Mouse (Mus musculus) forebrain, embryonic 16.5 days (tissue): Measurements from ENCODE around the gene Acbd3. TPM values are rescaled to one million over a fixed set of nuclear protein-coding genes. Genes with fewer than 3 reads are reported as not detected.

ENCODE experiments used
- ATAC-seq: fragments of 200-750 bp; cut with Nextera tagmentation; 2 replicates; pipeline ENCODE4 v1.8.0; 2017; ENCODE audit warnings: mild to moderate bottlenecking, moderate library complexity
- H3K27ac ChIP-seq: fragments of 300-500 bp; sonication (generic); 2 replicates; pipeline ENCODE4 v1.5.1; 2014; ENCODE audit warnings: low read length, control low read depth
- H3K27me3 ChIP-seq: fragments of 300-500 bp; sonication (generic); replicated peaks from 2 replicates; pipeline ENCODE4 v1.6.1; 2014; ENCODE audit warnings: low read length; ENCODE audit not compliant: control insufficient read depth, insufficient read depth
- H3K36me3 ChIP-seq: fragments of 300-500 bp; sonication (generic); 2 replicates; pipeline ENCODE4 v1.6.1; 2014; ENCODE audit not compliant: control insufficient read depth, insufficient read depth
- H3K4me1 ChIP-seq: fragments of 300-500 bp; sonication (generic); replicated peaks from 2 replicates; pipeline ENCODE4 v1.6.1; 2014; ENCODE audit warnings: low read length; ENCODE audit not compliant: control insufficient read depth, insufficient read depth
- H3K4me2 ChIP-seq: fragments of 300-500 bp; sonication (generic); 2 replicates; pipeline ENCODE4 v1.6.1; 2014; ENCODE audit warnings: mild to moderate bottlenecking, low read length, control low read depth
- H3K4me3 ChIP-seq: fragments of 300-500 bp; sonication (generic); replicated peaks from 2 replicates; pipeline ENCODE4 v1.5.1; 2014; ENCODE audit warnings: mild to moderate bottlenecking, low read length, control low read depth
- H3K9ac ChIP-seq: fragments of 300-500 bp; sonication (generic); replicated peaks from 2 replicates; pipeline ENCODE4 v1.6.1; 2014; ENCODE audit warnings: low read depth, low read length, control low read depth
- H3K9me3 ChIP-seq: fragments of 300-500 bp; sonication (generic); 2 replicates; pipeline ENCODE4 v1.6.1; 2016; ENCODE audit warnings: low read length; ENCODE audit not compliant: control insufficient read depth
- WGBS: fragments of 180-500 bp; shearing (Covaris S2); extraction: QIAGEN DNeasy Blood & Tissue Kit; methylation state at CpG from one replicate; pipeline ENCODE4 v1.1.7; 2014; 5-methylcytosine and 5-hydroxymethylcytosine counted together
- polyA plus RNA-seq: library from polyadenylated mRNA; unstranded; fragments of >200 nt; fragmentation: Nextera tagmentation; extraction: Ambion mirVana; gene quantifications from 2 replicates; pipeline ENCODE4 v1.2.1, GENCODE M21; 2015

The Acbd3 gene
- polyA plus RNA-seq, 1 experiment from 2014 or later = 23.5 TPM

DNA sequence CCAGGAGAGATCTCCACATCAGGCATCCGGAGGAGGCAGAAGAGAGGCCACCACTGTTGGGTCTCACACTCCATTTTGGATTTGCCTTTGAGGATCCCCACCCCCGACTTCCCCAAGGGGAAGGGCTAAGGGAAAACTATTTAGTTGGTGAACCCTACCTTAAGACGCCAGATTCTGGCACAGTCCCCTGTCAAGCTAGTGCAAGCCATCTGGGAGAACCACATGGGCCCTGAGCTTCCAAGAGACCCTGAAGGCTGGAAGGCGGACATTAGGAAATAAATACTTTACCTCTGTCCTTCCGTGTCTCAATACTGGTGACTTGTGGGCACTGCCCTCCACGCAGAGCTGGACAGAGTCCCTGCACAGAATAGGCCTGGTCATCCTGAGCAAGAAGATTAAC lies 50.7 kb downstream of the Acbd3 start:
- no peak overlapping the region for H3K9ac ChIP-seq
- 81% methylated on average over 6 of the region's 6 CpGs for WGBS
- H3K4me1 ChIP-seq = peaks cover 18% of the 10 kb centered on the region
- no peak overlapping the region for H3K4me2 ChIP-seq
- H3K4me3 ChIP-seq = no peak overlapping the region
- ATAC-seq = no peak
- H3K9me3 ChIP-seq = peaks cover 4% of the 10 kb centered on the region; the same call in 1 of the 2 replicates
- no peaks in the 10 kb centered on the region for H3K27me3 ChIP-seq
- no peak overlapping the region for H3K27ac ChIP-seq
- no peaks in the 10 kb centered on the region for H3K36me3 ChIP-seq

DNA sequence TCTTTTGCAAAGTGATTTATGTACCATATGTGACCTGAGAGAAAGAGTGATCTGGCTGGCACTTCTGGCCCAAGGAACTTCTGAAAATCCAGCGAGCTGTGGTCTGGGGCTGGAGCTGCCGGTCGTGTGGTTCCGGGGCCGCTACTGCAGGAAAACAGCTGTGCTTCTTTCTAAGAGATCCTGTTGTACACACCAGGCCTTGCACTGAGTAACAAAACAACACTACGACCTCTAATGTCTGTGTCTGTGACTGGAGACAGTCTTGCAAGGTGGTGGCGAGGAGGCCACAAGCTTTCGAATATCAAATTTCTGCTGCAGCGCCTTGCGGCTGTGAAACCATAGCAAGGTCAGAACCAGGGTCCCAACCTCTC lies 51.4 kb downstream of the Acbd3 start:
- 7% methylated on average over 10 of the region's 10 CpGs for WGBS
- ATAC-seq = peak; percentile 24

DNA sequence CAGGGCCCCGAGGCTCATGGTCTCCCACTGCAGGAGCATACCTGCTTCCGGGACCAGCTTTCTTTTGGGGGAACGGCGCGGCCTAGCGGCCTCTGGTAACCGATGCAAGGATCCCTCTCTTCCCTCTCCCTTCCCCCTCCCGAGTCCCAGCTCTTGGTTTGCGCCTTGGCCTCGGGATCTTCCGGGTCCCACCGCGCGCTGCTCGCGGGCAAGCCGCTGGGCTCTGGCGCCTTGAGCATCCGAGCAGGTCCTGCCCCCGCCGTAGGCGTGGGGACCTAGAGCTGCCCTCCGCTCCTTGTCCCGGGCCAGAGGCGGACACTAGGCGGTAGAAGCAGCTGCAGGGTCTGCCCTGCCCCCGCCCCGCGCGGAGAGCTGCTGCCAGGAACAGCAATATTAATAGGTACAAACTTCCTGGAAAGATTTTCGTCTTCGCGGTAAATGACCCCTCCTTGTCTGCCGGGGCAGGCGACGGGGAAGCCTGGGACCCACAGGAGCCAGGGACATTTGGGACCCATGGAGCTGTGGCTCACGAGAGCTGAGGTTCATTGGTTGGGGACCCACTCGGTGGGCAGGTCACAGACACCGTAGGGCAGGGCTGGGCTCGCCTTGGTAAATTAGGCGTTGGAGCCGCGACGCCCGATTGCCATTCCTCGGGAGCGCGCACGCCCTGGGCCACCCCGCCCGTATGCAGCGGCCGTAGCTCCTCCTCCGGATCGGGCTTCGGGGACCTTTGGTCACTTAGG lies 52.0 kb downstream of the Acbd3 start:
- peak overlapping the region; percentile 74 for H3K27ac ChIP-seq
- peaks cover 4% of the 10 kb centered on the region; the same call in 1 of the 2 replicates for H3K9me3 ChIP-seq
- peak overlapping the region; percentile 76 for H3K4me3 ChIP-seq
- peaks cover 18% of the 10 kb centered on the region for H3K4me1 ChIP-seq
- H3K27me3 ChIP-seq = no peaks in the 10 kb centered on the region
- WGBS = under 1% methylated on average over 56 of the region's 56 CpGs
- no peaks in the 10 kb centered on the region for H3K36me3 ChIP-seq
- H3K9ac ChIP-seq = peak overlapping the region; percentile 80
- ATAC-seq = peak; percentile 94
- peak overlapping the region; percentile 98 for H3K4me2 ChIP-seq

More for the DNA sequence above, 51.4 kb downstream of the Acbd3 start:
- peak overlapping the region; percentile 74 for H3K27ac ChIP-seq
- peaks cover 4% of the 10 kb centered on the region; the same call in 1 of the 2 replicates for H3K9me3 ChIP-seq
- no peaks in the 10 kb centered on the region for H3K27me3 ChIP-seq
- H3K4me2 ChIP-seq = peak overlapping the region; percentile 98
- no peaks in the 10 kb centered on the region for H3K36me3 ChIP-seq
- H3K4me3 ChIP-seq = peak overlapping the region; percentile 76
- H3K4me1 ChIP-seq = peaks cover 18% of the 10 kb centered on the region
- peak overlapping the region; percentile 80 for H3K9ac ChIP-seq

DNA sequence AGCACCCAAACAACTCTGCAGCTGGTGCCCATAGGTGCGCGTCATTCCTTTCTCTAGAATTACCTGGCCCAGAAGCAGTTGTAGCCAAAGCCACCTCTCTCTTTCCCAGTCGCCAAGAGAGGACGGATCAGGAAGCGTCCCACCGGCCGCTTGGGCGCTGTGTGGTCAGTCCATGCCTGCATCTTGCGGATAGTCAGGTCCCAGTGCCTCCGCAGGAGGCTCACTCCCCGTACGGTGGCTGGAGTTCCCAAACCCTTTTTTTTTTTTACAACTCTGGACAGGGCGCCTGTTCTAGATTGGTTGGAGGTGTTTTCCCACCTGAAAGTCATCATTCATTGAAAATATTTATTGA lies 52.5 kb downstream of the Acbd3 start:
- peaks cover 4% of the 10 kb centered on the region; the same call in 1 of the 2 replicates for H3K9me3 ChIP-seq
- 0% methylated on average over 13 of the region's 13 CpGs for WGBS
- H3K4me2 ChIP-seq = peak overlapping the region; percentile 98
- no peaks in the 10 kb centered on the region for H3K36me3 ChIP-seq
- peak; percentile 14 for ATAC-seq
- peaks cover 18% of the 10 kb centered on the region for H3K4me1 ChIP-seq
- H3K4me3 ChIP-seq = peak overlapping the region; percentile 76
- H3K27ac ChIP-seq = no peak overlapping the region
- no peaks in the 10 kb centered on the region for H3K27me3 ChIP-seq
- peak overlapping the region; percentile 80 for H3K9ac ChIP-seq

DNA sequence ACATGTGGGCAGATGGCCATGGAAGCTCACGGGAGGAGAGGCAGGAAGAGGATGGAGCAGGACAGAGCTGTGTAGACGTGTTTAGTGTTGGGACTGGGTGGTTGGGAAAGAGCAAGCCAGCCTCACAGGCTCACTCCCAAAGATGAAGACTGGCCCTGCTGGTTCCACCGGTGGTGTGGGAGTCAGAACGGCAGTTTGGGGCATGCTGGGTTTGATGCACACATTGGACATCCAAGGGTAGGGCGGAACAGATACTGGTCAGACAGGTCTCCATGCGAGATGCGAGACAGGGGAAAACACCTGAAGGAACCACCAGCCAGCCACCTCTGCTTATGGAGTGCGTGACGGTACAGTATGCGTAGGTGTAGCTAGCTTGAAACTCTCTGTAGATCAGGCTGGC lies 53.1 kb downstream of the Acbd3 start:
- 82% methylated on average over 10 of the region's 10 CpGs for WGBS
- Histone ChIP-seq H3K4me1 (peaks cover 18% of the 10 kb centered on the region), H3K4me2 (no peak overlapping the region), H3K9me3 (peaks cover 4% of the 10 kb centered on the region; the same call in 1 of the 2 replicates), H3K27ac (no peak overlapping the region), H3K9ac (no peak overlapping the region), H3K27me3 (no peaks in the 10 kb centered on the region), H3K4me3 (no peak overlapping the region), H3K36me3 (no peaks in the 10 kb centered on the region)
- ATAC-seq = no peak

DNA sequence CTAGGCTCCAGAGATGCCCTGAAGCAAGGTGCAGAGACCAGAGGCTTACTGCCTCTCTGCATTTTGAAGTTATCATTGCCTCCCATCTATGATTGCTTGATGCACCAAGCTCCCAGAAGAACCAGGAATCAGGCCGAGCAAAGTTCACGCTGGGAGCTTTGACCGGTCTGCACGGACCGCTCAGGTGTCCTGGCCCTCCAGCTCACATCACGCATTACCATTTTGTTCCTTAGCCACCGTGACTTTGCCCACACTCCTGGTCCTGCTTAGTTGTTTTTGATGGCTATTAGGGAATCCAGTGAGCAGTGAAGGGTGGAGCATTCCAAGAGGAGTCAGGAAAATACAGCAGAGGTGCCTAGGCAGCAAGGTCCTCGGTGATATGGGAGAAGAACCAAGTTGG lies 54.4 kb downstream of the Acbd3 start:
- Histone ChIP-seq H3K9ac (no peak overlapping the region), H3K4me2 (no peak overlapping the region), H3K27ac (no peak overlapping the region), H3K4me1 (peaks cover 18% of the 10 kb centered on the region), H3K9me3 (no peaks in the 10 kb centered on the region), H3K4me3 (no peak overlapping the region), H3K36me3 (no peaks in the 10 kb centered on the region), H3K27me3 (no peaks in the 10 kb centered on the region)
- ATAC-seq = no peak
- 93% methylated on average over 8 of the region's 8 CpGs for WGBS

DNA sequence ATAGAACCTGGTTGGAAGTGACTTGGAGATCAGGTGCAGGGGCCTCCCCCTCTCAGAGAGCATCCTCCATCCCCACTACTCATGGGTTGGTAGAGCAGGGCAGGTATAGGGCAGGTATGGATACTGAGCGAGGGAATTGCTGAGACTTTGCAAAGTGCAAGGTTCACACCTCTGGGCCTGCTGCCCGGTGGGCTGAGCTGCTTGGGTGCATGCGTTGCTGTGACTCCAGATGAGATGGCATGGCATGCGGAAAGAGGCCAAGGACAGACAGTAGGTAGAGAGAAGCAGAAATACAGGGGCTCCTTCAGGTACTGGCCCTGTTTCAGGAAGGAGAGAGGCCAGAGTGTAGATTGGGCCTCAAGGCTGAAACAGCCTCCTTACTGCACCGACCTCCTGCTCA lies 55.4 kb downstream of the Acbd3 start:
- 87% methylated on average over 5 of the region's 5 CpGs for WGBS
- Histone ChIP-seq H3K27me3 (no peaks in the 10 kb centered on the region), H3K9ac (no peak overlapping the region), H3K36me3 (no peaks in the 10 kb centered on the region), H3K4me1 (peaks cover 11% of the 10 kb centered on the region), H3K9me3 (no peaks in the 10 kb centered on the region), H3K4me3 (no peak overlapping the region), H3K4me2 (no peak overlapping the region), H3K27ac (no peak overlapping the region)
- no peak for ATAC-seq

DNA sequence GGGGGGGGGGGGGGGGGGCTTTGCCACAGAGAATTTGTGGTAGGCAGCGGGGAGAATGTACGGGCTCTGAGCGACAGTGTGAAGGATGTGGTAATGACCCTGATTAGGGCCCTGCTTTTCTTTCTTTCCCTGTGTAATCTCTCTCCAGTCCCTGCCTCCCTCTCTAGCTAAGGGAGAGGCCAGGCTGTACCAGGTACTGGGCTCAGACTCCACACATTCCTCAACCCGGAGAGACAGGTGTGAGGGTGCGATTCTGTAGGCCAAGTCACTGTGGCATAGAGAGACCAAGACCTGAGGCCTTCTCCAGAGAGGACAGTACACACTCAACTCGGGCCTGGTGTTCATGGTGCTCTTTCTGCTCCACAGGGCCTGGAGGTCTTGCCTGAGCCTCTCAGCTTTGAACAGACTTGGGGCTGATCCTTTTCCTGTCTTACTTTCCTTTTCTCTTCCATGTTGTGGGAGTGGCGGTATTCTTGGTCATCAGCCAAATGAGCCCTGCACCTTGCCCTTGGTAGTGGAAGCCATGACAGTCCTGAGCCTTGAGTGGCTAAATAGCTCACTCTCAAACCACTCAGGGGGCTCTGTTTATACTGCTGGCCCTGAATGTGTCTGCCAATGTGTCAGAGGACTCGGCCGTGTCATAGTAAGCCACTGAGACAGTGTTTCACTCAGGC lies 57.2 kb downstream of the Acbd3 start:
- Histone ChIP-seq H3K9me3 (no peaks in the 10 kb centered on the region), H3K4me2 (no peak overlapping the region), H3K27ac (no peak overlapping the region), H3K4me1 (peaks cover 2% of the 10 kb centered on the region; the same call in 1 of the 2 replicates), H3K4me3 (no peak overlapping the region), H3K27me3 (no peaks in the 10 kb centered on the region), H3K36me3 (no peaks in the 10 kb centered on the region), H3K9ac (no peak overlapping the region)
- ATAC-seq = no peak
- WGBS = 49% methylated on average over 8 of the region's 9 CpGs

DNA sequence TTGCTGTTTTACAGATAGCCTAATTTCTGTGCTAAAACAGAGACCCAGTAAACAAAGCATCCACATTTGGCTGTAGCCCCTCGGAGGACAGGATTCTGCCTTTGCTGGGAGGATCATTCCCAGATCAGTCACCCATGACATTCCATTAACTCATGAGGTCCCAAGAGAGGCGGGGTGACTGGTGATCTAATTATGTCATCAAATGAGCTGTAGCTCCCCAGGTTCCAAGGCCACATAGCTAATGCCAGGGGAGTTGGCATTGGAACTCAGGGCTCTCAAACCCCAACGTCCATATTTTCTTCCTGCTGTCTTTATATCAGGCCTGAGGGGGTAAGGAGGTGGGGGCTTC lies 57.7 kb downstream of the Acbd3 start:
- no peak for ATAC-seq
- no peak overlapping the region for H3K9ac ChIP-seq
- no peaks in the 10 kb centered on the region for H3K27me3 ChIP-seq
- no peaks in the 10 kb centered on the region for H3K36me3 ChIP-seq
- WGBS = 17% methylated on average over 3 of the region's 3 CpGs
- H3K4me2 ChIP-seq = no peak overlapping the region
- H3K9me3 ChIP-seq = no peaks in the 10 kb centered on the region
- no peak overlapping the region for H3K4me3 ChIP-seq
- H3K4me1 ChIP-seq = no peaks in the 10 kb centered on the region
- no peak overlapping the region for H3K27ac ChIP-seq
